Mouse (Mus musculus): ENCODE results near the gene Ssx2ip. TPM values are rescaled to one million over a fixed set of nuclear protein-coding genes. Genes with fewer than 3 reads are reported as not detected.
"Not testable (repeated sequence)": the region's sequence is repeated elsewhere in the genome, so short reads cannot be mapped to it uniquely, and the experiment has no call there.

The Ssx2ip gene
- polyA plus RNA-seq, 1 experiment from 2014 or later, result 22.4 TPM

DNA sequence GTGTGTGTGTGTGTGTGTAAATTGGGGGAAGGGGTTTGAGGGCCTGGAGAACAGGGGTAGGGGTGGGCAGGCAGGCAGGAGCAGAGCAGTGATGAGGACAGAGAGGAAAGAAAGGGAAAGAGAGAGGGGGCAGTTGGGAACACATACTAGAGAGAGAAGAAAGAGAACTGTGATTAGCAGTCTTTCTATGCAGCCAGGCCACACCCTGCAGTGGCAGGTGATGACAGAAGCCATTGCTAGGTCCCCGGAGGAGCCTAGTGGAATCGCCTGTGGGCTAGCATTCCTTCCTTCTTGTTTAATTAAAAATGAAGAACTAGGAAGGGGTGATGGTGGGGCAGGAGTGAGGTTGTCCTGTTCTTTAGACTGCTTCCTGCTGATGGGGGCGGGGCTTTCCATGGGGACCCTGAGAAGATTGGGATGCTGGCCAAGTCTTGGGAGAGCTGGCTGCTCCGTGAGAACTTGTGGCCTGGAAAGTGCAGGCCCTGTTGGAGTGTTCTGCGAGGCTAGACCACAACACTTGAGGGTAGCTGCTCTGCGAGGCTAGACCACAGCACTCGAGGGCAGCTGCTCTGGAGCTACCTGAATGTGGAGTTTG is 20.0 kb downstream of the Ssx2ip start:
- Histone ChIP-seq H3K27me3 (ENCODE audit: insufficient read depth, low read length) (no peaks in the 10 kb centered on the region), H3K4me3 (ENCODE audit: low read depth, low read length) (no peak overlapping the region), H3K9me3 (ENCODE audit: low read length) (no peaks in the 10 kb centered on the region), H3K27ac (ENCODE audit: low read depth) (no peak overlapping the region), H3K9ac (replicated peaks) (no peak overlapping the region), H3K36me3 (replicated peaks; ENCODE audit: insufficient read depth, low read length) (peaks cover 45% of the 10 kb centered on the region), H3K4me1 (ENCODE audit: insufficient read depth) (no peaks in the 10 kb centered on the region), H3K4me2 (ENCODE audit: low read depth, low read length) (no peak overlapping the region)
- no peak for ATAC-seq
- TF ChIP-seq CTCF (IDR thresholded peaks at IDR 0.05; ENCODE audit: low read depth) (no peak), EP300 (IDR thresholded peaks at IDR 0.05; ENCODE audit: low read depth) (no peak)
- WGBS (ENCODE audit: insufficient replicate concordance), result 85% methylated on average over 7 of the region's 7 CpGs
- DNase-seq, result no peak

DNA sequence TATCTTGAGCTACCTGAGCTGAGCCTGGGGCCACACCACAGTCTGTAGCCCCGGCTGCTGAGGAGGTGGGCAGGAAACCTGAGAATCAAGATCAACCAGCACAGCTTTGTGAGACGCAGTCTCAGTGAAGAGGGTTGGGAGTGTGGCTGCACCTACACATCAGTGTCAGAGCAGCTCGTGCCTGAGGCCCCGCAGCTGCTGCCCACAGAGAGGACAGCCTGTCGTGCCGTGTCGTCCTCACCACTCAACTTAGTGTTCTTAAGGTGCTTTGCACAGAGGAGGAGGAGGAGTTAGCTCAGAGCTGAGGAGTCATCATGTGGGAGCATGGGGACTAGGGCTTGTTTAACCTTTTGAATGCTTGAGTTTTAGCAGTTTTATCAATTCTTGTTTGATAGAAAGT is 21.5 kb downstream of the Ssx2ip start:
- H3K4me3 ChIP-seq (ENCODE audit: low read depth, low read length), result no peak overlapping the region
- peaks cover 42% of the 10 kb centered on the region for H3K36me3 ChIP-seq (replicated peaks; ENCODE audit: insufficient read depth, low read length)
- no peaks in the 10 kb centered on the region for H3K4me1 ChIP-seq (ENCODE audit: insufficient read depth)
- no peak overlapping the region for H3K27ac ChIP-seq (ENCODE audit: low read depth)
- DNase-seq (no peak), ATAC-seq (no peak)
- 89% methylated on average over 7 of the region's 7 CpGs for WGBS (ENCODE audit: insufficient replicate concordance)
- no peaks in the 10 kb centered on the region for H3K9me3 ChIP-seq (ENCODE audit: low read length)
- TF ChIP-seq CTCF (IDR thresholded peaks at IDR 0.05; ENCODE audit: low read depth) (no peak), EP300 (IDR thresholded peaks at IDR 0.05; ENCODE audit: low read depth) (no peak)
- no peak overlapping the region for H3K4me2 ChIP-seq (ENCODE audit: low read depth, low read length)
- H3K9ac ChIP-seq (replicated peaks), result no peak overlapping the region
- H3K27me3 ChIP-seq (ENCODE audit: insufficient read depth, low read length), result no peaks in the 10 kb centered on the region

- Histone ChIP-seq H3K4me1 (ENCODE audit: insufficient read depth) (no peaks in the 10 kb centered on the region), H3K36me3 (replicated peaks; ENCODE audit: insufficient read depth, low read length) (peaks cover 47% of the 10 kb centered on the region), H3K4me2 (ENCODE audit: low read depth, low read length) (no peak overlapping the region), H3K9me3 (ENCODE audit: low read length) (no peaks in the 10 kb centered on the region), H3K9ac (replicated peaks) (no peak overlapping the region), H3K27me3 (ENCODE audit: insufficient read depth, low read length) (no peaks in the 10 kb centered on the region), H3K27ac (ENCODE audit: low read depth) (no peak overlapping the region), H3K4me3 (ENCODE audit: low read depth, low read length) (no peak overlapping the region)
- TF ChIP-seq CTCF (IDR thresholded peaks at IDR 0.05; ENCODE audit: low read depth) (no peak), EP300 (IDR thresholded peaks at IDR 0.05; ENCODE audit: low read depth) (no peak)
- DNase-seq, result no peak
- WGBS (ENCODE audit: insufficient replicate concordance), result 91% methylated on average over 8 of the region's 8 CpGs
- ATAC-seq, result no peak
These were observed 22.0 kb downstream of the Ssx2ip start for GRCm38 (mm10) chr3:146426489-146426888.

DNA sequence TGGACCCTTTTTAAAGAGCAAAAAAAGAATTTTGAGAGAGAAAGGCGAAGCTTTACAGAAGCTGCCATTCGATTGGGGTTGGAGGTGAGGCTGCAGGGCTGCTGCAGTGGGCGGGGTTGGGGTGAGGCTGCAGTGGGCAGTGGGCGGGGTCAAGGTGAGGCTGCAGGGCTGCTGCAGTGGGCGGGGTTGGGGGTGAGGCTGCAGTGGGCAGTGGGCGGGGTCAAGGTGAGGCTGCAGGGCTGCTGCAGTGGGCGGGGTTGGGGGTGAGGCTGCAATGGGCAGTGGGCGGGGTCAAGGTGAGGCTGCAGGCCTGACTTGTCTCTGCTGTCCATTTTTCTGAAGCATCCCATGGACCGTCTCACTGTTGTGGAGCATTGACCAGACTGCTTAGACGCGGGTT is 28.6 kb downstream of the Ssx2ip start:
- DNase-seq, result peak; percentile 10
- not testable (repeated sequence) for H3K27me3 ChIP-seq (ENCODE audit: insufficient read depth, low read length); H3K4me3 ChIP-seq (ENCODE audit: low read depth, low read length); H3K4me1 ChIP-seq (ENCODE audit: insufficient read depth); H3K4me2 ChIP-seq (ENCODE audit: low read depth, low read length); H3K9me3 ChIP-seq (ENCODE audit: low read length); ATAC-seq; H3K9ac ChIP-seq (replicated peaks); H3K27ac ChIP-seq (ENCODE audit: low read depth)
- 91% methylated on average over 10 of the region's 11 CpGs for WGBS (ENCODE audit: insufficient replicate concordance)
- peaks cover 63% of the 10 kb centered on the region for H3K36me3 ChIP-seq (replicated peaks; ENCODE audit: insufficient read depth, low read length)

DNA sequence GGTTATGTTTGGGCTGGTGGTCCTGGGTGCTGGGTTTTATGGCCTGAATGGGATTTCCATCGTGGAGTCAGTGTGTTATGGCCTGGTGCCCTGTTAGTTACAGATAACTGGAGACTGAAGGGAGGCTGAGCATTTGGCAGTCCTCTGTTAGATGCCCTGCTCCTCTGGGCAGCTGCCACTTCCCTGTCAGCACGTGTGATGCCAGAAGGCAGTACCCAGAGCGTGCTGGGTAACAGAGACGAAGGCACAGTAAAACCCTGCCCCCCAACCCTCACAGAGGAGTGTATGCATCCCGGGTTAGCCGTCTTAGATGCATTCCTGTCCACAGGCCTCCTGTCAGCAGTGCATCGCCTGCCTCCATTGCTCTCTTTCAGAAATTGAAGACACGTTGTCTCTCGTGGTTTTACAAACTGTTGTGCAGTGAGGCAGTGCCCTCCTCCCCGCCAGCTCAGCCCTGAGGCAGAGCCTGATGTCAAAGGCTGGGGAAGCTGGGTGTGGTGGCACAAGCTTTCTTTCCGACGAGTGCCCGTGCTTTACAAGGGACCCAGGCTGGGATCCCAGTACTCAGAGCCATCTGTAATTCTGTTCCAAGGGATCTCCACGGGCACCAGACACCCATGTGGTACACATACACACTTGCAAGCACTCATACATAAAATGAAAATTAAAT is 29.4 kb downstream of the Ssx2ip start:
- Histone ChIP-seq H3K9ac (replicated peaks) (no peak overlapping the region), H3K27ac (ENCODE audit: low read depth) (no peak overlapping the region), H3K9me3 (ENCODE audit: low read length) (no peaks in the 10 kb centered on the region), H3K4me3 (ENCODE audit: low read depth, low read length) (no peak overlapping the region), H3K27me3 (ENCODE audit: insufficient read depth, low read length) (no peaks in the 10 kb centered on the region), H3K4me2 (ENCODE audit: low read depth, low read length) (no peak overlapping the region), H3K4me1 (ENCODE audit: insufficient read depth) (no peaks in the 10 kb centered on the region), H3K36me3 (replicated peaks; ENCODE audit: insufficient read depth, low read length) (peaks cover 63% of the 10 kb centered on the region)
- 92% methylated on average over 14 of the region's 14 CpGs for WGBS (ENCODE audit: insufficient replicate concordance)
- DNase-seq (peak; percentile 11), ATAC-seq (no peak)
- TF ChIP-seq CTCF (IDR thresholded peaks at IDR 0.05; ENCODE audit: low read depth) (no peak), EP300 (IDR thresholded peaks at IDR 0.05; ENCODE audit: low read depth) (no peak)

- DNase-seq (no peak), ATAC-seq (no peak)
- WGBS (ENCODE audit: insufficient replicate concordance), result 95% methylated on average over 8 of the region's 8 CpGs
- Histone ChIP-seq H3K9me3 (ENCODE audit: low read length) (no peaks in the 10 kb centered on the region), H3K9ac (replicated peaks) (no peak overlapping the region), H3K27me3 (ENCODE audit: insufficient read depth, low read length) (no peaks in the 10 kb centered on the region), H3K36me3 (replicated peaks; ENCODE audit: insufficient read depth, low read length) (peaks cover 60% of the 10 kb centered on the region), H3K27ac (ENCODE audit: low read depth) (no peak overlapping the region), H3K4me1 (ENCODE audit: insufficient read depth) (no peaks in the 10 kb centered on the region), H3K4me3 (ENCODE audit: low read depth, low read length) (no peak overlapping the region), H3K4me2 (ENCODE audit: low read depth, low read length) (no peak overlapping the region)
- TF ChIP-seq CTCF (IDR thresholded peaks at IDR 0.05; ENCODE audit: low read depth) (no peak), EP300 (IDR thresholded peaks at IDR 0.05; ENCODE audit: low read depth) (no peak)
These were observed 30.2 kb downstream of the Ssx2ip start for GRCm38 (mm10) chr3:146434686-146435085.

Measured in liver, postnatal 0 days (tissue).